In genomic region chr3:95673707-95674211, GRCm38 (mm10) we compare ENCODE assay signal across 8 mouse cellular contexts. TPM values are rescaled to one million over a fixed set of nuclear protein-coding genes. Genes with fewer than 3 reads are reported as not detected.
A peak's percentile ranks its signal among the peaks of the same experiment; 100 is the strongest.
DNase-seq lines count a peak whose midpoint lies in the region; ATAC-seq and TF ChIP-seq lines count a peak whose summit lies in the region.

No protein-coding gene starts in this region.

- H3K9ac ChIP-seq in embryonic facial prominence, embryonic 13.5 days, result peak overlapping the region; percentile 58
- H3K9ac ChIP-seq in intestine, embryonic 15.5 days, result peak overlapping the region; percentile 26

- H3K27ac ChIP-seq in left cerebral cortex, adult 2 months, result peak overlapping the region; percentile 83
- H3K27ac ChIP-seq in embryonic facial prominence, embryonic 13.5 days, result peak overlapping the region; percentile 85
- H3K27ac ChIP-seq in intestine, embryonic 15.5 days, result peak overlapping the region; percentile 97

- ATAC-seq in embryonic facial prominence, embryonic 13.5 days (ENCODE audit: insufficient number of reproducible peaks, insufficient read depth, low FRiP score, low TSS enrichment, low read depth), result no peak; the same call in none of the 2 replicates
- peak; percentile 2; the same call in 1 of the 2 replicates for ATAC-seq in intestine, embryonic 15.5 days
- ATAC-seq in megakaryocyte, adult 5-6 weeks (ENCODE audit: poor library complexity, severe bottlenecking), result peak; percentile 39

- H3K4me3 ChIP-seq in left cerebral cortex, adult 2 months, result no peak overlapping the region
- peak overlapping the region; percentile 11; the same call in 1 of the 2 replicates for H3K4me3 ChIP-seq in embryonic facial prominence, embryonic 13.5 days
- H3K4me3 ChIP-seq in intestine, embryonic 15.5 days (replicated peaks), result no peak overlapping the region

- WGBS in embryonic facial prominence, embryonic 13.5 days, result 13% methylated on average over 11 of the region's 11 CpGs
- WGBS in intestine, embryonic 15.5 days, result 14% methylated on average over 11 of the region's 11 CpGs

- intact Hi-C loops in left cerebral cortex, adult 2 months (cut with DNase I), result loop anchor here (5.0 kb wide), 1 partner anchor 156 kb away; no protein-coding TSS in a partner anchor
- intact Hi-C loops in left cerebral cortex, postnatal 10 days (cut with DNase I), result no loop called here

- peaks cover 31% of the 10 kb centered on the region for H3K36me3 ChIP-seq in embryonic facial prominence, embryonic 13.5 days
- H3K36me3 ChIP-seq in intestine, embryonic 15.5 days, result no peaks in the 10 kb centered on the region

- no peaks in the 10 kb centered on the region for H3K9me3 ChIP-seq in embryonic facial prominence, embryonic 13.5 days
- no peaks in the 10 kb centered on the region for H3K9me3 ChIP-seq in intestine, embryonic 15.5 days

- DNase-seq in left cerebral cortex, adult 2 months (ENCODE audit: extremely low spot score in 1 of 2, low spot score in 2 of 2), result no peak
- no peak for DNase-seq in left cerebral cortex, postnatal 10 days (ENCODE audit: extremely low spot score in 1 of 2, low spot score in 2 of 2)
- no peak for DNase-seq in embryo, embryonic 9.5 days (ENCODE audit: extremely low spot score)
- no peak for DNase-seq in cerebellum, adult 8-10 months
- no peak for DNase-seq in left cerebral cortex, adult 8-10 months (ENCODE audit: low spot score in 2 of 2)

- H3K4me1 ChIP-seq in embryonic facial prominence, embryonic 13.5 days, result peaks cover 60% of the 10 kb centered on the region
- peaks cover 51% of the 10 kb centered on the region for H3K4me1 ChIP-seq in intestine, embryonic 15.5 days (replicated peaks)

- peak overlapping the region; percentile 45 for H3K4me2 ChIP-seq in embryonic facial prominence, embryonic 13.5 days
- peak overlapping the region; percentile 37 for H3K4me2 ChIP-seq in intestine, embryonic 15.5 days (replicated peaks)

- TF ChIP-seq CTCF in left cerebral cortex, adult 2 months (IDR thresholded peaks at IDR 0.05), result no peak

- no peaks in the 10 kb centered on the region for H3K27me3 ChIP-seq in embryonic facial prominence, embryonic 13.5 days
- no peaks in the 10 kb centered on the region for H3K27me3 ChIP-seq in intestine, embryonic 15.5 days (replicated peaks)

RNA-seq across cellular contexts. Expression of gene Adamtsl4, which starts 14.0 kb away (rescaled TPM):
- total RNA-seq in left cerebral cortex, adult 2 months (2021), result 1 to 10 TPM; 6.8 to 7.7 TPM
- 1 to 10 TPM in 1 of 2 experiments, under 1 TPM in 1; 0.73 to 1.3 TPM for total RNA-seq in left cerebral cortex, postnatal 10 days (2021)
- 1.7 and 1.9 TPM in 2 replicates for polyA plus RNA-seq in embryonic facial prominence, embryonic 13.5 days (2015; fragmentation: Nextera tagmentation; extraction: Ambion mirVana)
- polyA plus RNA-seq in intestine, embryonic 15.5 days (2015; fragmentation: Nextera tagmentation; extraction: Ambion mirVana), result 2.3 and 3.0 TPM in 2 replicates
- 0.85 and 1.3 TPM in 2 replicates for total RNA-seq in megakaryocyte, adult 5-6 weeks (2015)
- total RNA-seq in megakaryocyte, adult 5-6 weeks (2017), result 0.59 and 0.77 TPM in 2 replicates
- total RNA-seq in left cerebral cortex, adult 8-10 months (2022), result 10 to 100 TPM in 3 of 4 experiments, 1 to 10 TPM in 1; 9.4 to 12.9 (median 11.4) TPM

RNA-seq across cellular contexts. Expression of gene Mcl1, which starts 15.2 kb away (rescaled TPM):
- total RNA-seq in left cerebral cortex, adult 2 months (2021), result 10 to 100 TPM; 52.7 to 60.9 TPM
- 10 to 100 TPM; 62.2 to 63.0 TPM for total RNA-seq in left cerebral cortex, postnatal 10 days (2021)
- 45.4 and 47.7 TPM in 2 replicates for polyA plus RNA-seq in embryonic facial prominence, embryonic 13.5 days (2015; fragmentation: Nextera tagmentation; extraction: Ambion mirVana)
- polyA plus RNA-seq in intestine, embryonic 15.5 days (2015; fragmentation: Nextera tagmentation; extraction: Ambion mirVana), result 50.5 and 52.3 TPM in 2 replicates
- total RNA-seq in megakaryocyte, adult 5-6 weeks (2015), result 440 and 463 TPM in 2 replicates
- total RNA-seq in megakaryocyte, adult 5-6 weeks (2017), result 327 and 343 TPM in 2 replicates
- 10 to 100 TPM; 47.2 to 59.6 (median 54.3) TPM for total RNA-seq in left cerebral cortex, adult 8-10 months (2022)

RNA-seq across cellular contexts. Expression of gene Ensa, which starts 49.0 kb away (rescaled TPM):
- 100 to 1,000 TPM; 349 to 358 TPM for total RNA-seq in left cerebral cortex, adult 2 months (2021)
- total RNA-seq in left cerebral cortex, postnatal 10 days (2021), result 100 to 1,000 TPM; 231 to 238 TPM
- polyA plus RNA-seq in embryonic facial prominence, embryonic 13.5 days (2015; fragmentation: Nextera tagmentation; extraction: Ambion mirVana), result 88.3 and 88.5 TPM in 2 replicates
- 65.1 and 69.0 TPM in 2 replicates for polyA plus RNA-seq in intestine, embryonic 15.5 days (2015; fragmentation: Nextera tagmentation; extraction: Ambion mirVana)
- total RNA-seq in megakaryocyte, adult 5-6 weeks (2015), result 54.7 and 64.2 TPM in 2 replicates
- total RNA-seq in megakaryocyte, adult 5-6 weeks (2017), result 94.3 and 94.8 TPM in 2 replicates
- 100 to 1,000 TPM; 322 to 333 (median 327) TPM for total RNA-seq in left cerebral cortex, adult 8-10 months (2022)

Comparison
In these comparisons a context has a peak if more than half of its experiments do, and no peak if none do; other contexts are left out.
1. RNA of gene Mcl1, which starts 15.2 kb away (total RNA-seq): 327 to 463 TPM in megakaryocyte, adult 5-6 weeks; 62.2 to 63.0 TPM in left cerebral cortex, postnatal 10 days, 52.7 to 60.9 TPM in left cerebral cortex, adult 2 months and 47.2 to 59.6 TPM in left cerebral cortex, adult 8-10 months; every median in the first group is over 4 times any median in the second.
2. Peak in every context shown above with its lines, with median percentiles within 50 percentile points of each other: H3K27ac ChIP-seq.